Mouse (Mus musculus) embryo, embryonic 9.5 days (tissue): ENCODE results near the gene Sec22b.

Experiments used
- DNase-seq: peaks from one replicate; pipeline ENCODE4 v3.0.0-alpha.2; 2017; ENCODE audit errors: extremely low spot score

Gene Sec22b

DNA sequence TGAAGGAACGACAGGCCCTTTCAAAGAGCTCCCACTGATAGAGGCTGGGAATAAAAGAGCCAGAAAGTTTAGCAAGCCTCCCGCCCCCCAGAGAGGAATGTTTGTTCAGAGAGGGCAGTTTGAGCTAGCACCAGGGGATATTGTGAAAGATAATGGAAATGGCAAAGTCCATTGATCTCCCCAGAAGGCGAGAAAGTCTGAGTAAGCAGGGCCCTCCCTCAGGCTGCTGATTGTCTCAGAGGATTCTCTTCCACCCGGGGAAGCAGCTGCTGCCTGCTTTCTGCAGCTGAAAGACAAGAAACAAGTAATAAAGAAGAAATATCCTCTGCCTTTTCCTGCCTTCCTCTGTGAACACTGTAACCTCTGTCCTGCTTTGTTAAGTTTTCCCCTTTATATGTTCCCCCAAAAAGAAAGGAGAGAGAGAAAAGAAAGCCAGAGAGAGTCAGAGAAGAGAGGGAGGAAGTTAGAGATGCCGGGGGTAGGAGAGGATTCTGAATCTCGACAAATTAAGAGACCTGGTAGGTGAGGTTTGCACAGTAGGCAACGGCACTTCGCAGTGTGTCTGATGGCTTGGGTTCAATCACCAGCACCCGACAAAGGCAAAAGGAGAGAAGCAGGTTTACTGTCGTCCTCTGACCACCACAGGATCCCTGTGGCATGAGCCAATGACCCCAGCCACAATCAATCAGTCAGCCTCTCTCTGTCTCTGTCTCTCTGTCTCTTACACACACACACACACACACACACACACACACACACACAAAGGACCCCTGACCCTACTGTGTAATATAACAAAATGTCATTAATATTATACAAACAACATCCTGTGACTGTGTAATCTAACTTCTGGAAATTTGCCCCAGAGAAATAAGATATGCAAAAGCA lies 38.9 kb downstream of the Sec22b start:
- DNase-seq = no peak

DNA sequence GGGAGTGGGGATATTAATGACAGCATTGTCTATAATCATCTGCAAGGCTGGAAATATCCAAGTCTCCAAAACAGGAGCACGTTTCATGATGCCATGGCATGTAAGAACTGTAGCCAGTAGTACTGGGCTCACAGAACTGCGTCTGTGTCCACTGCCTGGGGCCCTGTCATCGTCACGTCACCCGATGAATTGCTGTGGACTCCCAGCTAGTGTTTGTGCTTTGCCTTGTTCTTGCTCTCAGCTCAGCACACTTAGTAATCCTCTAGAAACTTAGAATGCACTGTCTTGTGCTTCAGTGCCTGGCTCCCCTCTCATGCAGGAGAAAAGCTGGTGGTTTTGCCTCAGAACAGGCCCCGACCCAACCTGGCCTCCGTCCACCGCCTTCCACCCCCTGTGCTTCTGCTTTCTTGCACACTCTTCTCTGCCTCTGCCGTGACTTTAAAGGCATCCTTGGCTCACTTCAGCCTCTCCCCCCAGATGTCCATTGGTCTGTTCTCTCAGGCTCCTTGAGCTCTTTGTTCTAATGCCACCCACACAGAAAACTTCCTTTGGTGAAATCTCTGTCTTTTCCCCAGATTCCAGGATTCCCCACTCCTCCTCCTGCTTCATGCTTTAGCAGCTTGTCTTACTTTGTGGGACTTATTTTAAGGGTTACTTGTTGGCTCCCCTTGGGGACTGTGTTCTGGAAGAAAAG lies 39.7 kb downstream of the Sec22b start:
- DNase-seq = peak; percentile 55

DNA sequence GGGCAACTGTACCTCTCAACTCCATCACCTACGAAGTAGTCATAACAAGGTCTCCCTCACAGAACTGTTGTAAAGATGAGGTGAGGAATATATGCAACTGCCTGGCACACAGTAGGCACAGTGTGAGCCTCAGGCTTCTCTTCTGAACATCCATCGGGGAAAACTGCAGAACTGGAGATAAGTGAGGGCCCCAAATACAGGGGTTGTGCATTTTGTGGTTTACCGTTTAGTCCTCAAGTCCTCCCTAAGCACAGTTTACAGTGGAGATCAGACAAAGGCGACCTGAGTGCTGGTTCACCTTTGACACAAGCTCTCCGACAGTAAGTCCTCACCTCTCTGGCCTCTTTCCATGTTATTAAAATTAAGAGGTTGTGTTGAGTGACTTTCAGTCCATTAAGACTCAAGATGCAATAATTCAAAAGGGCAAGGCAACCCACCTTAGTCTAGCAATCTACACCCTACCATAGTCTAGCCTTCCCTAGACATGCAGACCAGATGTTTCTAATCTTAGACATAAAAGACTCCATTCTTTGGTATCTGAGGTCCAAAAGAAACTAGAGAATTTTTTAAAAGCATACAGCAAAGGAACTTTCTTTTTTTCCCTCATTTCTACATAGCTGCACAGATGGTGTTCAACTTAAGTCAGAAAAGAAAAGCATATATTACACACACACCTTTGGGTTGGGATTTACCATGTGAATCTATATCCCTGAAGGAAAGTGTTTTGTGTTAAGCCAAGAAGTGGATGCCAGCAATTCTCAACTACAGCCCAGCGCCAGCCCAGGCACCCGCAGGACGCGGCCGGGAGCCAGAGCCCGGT lies 40.7 kb downstream of the Sec22b start:
- DNase-seq = no peak

DNA sequence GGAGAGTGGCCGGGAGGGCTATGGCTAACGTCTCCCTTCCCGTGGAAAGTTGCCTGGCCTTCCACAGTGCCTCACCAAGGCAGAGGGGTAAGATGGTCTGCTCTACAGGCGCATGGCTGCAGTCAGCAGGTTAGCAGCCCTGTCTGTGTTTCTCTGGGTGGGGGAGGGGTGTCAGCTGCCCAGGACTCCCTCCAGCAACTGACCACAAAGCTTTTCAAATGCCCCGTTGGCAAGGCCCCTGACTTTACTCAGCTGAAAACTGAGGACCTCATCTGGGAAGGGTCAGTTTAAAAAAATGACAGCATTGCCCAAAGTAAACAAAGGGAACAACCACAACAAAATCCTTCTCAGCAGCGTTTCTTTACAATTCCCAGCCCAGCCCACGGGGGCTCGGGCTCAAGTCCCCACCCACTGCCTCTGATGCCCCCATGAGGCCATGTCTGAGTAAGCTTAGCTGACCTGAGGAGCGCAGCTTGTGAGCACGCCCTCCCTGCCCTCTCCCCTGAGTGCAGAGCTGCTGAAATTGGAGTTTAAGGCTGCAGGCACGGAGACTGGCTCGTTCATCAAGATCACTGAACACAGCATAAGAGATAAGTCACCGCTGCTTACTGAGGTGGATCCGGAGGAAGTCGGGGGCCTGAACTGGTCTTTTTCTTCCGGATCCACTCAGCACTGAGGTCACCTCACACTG lies 41.4 kb downstream of the Sec22b start:
- DNase-seq = peak; percentile 83

DNA sequence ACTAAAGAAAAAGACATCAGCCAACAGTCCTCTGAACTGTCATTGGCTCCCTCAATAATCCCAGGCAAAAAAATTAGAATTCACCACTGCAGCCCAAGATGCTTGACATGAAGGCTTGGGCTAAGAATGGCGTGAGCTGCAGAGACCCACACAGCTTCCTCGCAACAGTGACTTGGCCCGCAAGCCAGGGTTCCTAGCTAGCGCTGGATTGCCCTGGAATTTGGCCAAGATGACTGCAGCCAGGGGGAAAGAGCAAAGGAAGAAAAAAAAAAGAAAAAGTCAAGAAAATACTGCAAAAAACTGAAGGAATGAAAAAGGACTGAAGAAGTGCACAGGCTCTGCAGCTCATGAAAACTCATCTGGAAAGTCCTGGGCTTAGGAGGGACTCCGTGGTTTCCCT lies 43.5 kb downstream of the Sec22b start:
- no peak for DNase-seq

DNA sequence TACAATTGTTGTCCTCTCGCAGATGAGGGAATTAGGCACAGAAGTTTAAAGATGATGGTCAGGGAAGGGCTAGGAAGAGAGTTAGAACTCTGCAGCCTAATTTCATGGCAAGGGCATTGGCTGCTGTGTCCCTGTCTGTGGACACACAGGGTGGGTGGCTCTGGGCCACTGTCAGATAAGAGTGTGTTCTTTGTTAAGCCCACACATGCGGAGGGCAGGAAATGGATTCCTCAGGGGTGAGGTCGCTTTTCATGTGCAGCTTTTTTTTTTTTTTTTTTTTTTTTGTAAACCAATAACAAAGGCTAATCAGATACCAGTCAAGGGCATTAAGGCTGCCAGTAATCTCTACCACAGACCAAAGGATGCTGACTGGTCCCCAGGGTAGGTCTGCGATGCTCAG lies 45.4 kb downstream of the Sec22b start:
- no peak for DNase-seq

DNA sequence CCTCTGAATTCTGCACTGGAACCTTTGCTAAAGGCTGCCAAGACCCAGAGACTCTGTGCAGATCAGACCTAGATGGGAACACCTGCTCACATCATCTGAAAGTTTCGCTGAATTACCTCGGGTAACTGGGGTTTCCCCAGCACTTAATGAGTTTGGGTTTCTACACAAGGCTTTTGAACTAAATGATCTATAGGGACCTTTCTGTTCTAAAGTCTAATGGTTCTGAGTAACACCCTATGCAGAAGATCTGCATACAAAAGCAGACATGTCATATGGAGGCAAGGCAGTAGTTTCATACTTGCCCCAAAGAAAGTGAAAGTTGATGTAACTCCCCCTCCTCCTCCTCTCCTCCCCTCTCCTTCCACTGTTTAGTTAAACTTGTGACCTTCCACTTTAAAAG lies 47.5 kb downstream of the Sec22b start:
- DNase-seq = no peak

DNA sequence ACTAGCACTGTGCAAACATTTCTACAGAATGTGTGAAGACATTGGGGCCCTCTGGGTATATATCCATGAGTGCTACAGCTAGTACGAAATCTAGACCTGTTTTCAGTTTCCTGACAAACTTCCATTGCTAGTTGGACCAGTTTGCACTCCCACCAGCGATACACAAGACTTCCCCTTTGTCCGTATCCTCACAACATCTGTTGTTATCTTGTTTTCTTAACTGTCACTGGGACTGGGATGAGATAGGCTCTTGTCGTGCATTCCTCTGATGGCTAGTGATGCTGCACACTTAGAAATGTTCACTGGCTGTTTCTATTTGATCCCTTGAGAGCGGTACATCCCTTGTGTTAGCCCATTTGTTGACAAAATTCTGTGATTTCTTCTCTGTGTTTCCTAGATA lies 49.0 kb downstream of the Sec22b start:
- no peak for DNase-seq

DNA sequence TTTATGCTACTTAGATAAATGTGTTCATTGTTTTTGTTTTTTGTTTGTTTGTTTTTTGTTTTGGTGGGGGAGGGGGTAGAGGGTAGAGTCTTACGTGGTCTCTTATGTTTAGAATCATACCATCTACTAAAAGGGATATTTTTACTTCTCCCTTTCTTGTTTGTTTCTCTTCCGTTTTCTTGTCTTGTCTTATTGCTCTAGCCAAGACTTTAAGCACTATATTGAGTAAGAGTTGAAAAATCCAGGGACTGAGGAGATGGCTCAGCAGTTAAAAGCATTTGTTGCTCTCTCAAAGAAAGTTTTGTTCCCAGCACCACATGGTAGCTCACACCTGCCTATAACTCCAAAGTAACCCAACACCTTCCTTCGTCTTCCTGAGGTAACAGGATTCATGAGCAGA lies 50.1 kb downstream of the Sec22b start:
- DNase-seq = no peak

DNA sequence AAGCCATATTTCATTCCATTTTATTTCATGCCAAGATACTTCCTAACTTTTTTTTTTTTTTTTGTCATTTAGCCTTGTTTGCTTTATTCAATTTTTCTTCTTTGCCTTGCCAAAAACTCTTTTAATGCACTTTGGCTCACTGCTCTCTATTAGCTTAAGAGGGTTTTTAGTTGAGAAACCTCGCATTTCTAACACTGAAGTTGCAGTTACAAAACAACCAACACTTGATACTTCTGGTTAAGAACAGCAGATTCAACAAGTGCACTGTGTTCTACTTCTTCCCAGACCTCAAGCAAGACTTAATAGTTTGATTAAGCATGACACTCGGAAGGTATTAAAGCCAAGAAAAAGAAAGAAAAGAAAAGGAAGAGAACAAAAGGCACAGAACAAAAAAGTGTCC lies 52.2 kb downstream of the Sec22b start:
- no peak for DNase-seq

DNA sequence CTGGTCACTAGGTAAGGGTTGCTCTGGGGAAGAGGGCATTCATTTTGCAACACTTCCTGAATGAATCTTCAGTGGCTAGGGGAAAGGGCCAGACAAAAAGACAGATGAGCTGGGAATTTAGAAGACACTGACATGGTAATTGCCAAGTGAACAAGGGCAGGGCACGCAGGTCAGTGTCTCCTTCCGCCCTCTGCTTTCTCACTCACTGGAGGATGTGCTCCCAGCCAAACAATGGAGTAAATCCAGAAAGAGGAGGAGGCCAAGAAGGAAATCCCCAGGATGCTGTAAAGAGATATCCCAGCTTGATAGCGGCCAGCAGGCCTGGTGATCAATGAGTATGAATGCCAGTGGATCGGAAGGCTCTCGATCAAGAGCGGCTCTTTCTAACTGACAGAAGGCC lies 55.3 kb downstream of the Sec22b start:
- DNase-seq = no peak

DNA sequence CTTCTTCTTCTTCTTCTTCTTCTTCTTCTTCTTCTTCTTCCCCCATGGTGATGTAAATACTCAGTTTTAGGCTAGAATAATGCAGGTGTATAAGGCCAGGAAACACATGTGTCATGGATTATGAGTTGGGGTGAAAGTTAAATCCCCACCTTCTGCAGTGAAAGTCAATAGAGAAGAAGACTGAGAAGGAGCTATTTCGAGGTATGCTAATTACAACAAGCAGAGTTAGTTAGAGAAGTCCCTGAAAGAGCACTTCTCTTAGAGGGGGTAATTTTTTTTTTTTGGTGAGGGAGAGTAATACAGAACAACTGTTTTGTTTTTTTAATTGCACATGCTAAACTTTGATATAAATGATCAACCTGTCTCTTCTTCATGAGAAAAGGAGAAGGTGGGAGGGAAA lies 55.9 kb downstream of the Sec22b start:
- no peak for DNase-seq

DNA sequence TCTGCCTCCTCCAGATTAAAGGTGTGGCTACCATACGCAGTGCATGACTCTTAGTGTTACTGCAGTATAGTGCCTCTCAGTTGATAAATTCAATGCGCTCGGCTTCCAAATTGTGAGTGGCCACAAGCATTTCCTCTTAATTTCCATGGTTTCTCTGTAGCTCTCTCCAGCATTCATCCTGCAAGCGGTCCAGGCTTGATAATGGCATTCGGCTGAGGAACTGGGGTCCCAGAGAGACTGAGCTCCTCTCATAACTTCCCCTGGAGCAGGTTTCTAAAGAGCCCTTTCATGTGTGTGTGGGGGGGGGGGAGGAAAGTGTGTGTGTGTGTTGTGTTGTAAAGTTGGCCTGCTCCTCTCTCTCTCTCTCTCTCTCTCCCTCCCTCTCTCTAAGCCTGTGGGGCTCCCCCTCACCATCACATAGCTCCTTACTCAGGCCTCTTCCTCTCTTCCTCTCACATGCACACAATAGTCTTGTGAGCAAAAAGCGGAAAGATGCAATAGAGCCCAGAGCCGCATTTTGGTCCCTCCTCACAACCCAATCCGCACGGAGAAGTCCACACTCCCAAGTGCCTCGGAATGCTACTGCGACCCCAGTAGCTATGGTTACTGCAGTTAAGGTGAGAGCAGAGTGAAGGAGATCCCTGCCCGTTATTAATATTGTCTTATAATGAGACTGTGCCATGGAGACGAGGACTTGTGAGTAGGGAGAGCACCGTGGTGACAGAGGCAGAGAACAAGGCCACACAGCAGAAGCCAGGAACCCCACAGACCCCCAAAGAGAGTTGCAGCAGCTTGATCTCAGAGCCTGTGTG lies 60.0 kb downstream of the Sec22b start:
- no peak for DNase-seq

DNA sequence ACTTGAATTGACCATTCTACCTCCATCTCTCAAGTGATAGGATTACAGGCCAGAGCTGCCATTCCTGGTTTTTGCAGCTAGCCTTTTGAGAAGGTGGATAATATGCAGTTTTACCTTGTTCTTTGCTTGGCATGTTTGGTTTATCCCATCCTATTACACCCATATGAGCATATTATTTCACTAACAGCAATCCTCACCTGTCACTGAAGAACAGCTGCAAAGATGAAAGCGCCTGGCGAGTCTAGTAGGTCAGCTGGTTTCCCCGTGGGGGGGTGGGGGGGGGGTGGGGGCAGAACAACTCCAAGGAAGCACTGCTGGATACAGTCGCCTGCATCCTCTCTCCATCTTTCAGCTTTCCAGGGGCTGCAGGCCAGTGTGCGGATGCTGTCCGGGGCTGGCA lies 61.0 kb downstream of the Sec22b start:
- DNase-seq = no peak

DNA sequence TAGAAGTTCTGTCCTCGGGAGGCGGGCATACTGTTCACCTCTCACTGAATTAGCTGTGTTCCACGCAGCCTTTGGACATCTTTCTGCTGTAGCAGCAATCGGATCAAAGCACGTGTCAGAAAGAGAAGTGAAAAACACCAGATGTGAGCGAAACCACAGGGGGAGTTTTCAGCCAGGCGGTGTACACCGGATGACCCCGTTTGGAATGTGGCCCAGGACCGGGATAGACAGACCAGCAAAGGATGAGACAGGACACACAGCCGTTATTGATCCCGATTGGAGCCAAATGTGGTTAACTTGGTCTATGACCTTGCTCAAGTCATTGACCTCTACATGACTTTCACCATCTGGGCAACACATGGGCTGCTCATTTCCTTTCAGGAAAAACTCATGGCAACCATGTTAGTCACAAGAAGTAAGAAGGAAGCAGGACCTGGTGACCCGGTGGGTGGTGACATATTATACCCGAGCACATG lies 63.9 kb downstream of the Sec22b start:
- DNase-seq = peak; percentile 60

DNA sequence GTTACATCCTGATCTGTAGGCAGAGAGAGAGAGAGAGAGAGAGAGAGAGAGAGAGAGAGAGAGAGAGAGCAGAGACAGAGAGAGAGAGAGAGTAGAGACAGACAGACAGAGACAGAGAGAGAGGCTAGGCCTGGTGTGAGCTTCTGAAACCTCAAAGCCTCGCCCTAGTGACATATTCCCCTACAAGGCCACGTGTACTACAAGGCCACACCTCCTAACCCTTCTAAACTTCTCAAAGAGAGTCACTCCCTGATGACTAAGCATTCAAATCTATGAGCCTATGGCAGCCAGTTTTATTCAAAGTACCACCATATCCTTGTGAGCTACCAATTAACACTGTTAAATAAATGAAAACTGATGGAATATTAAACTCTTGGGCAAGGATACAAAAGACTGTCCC lies 66.6 kb downstream of the Sec22b start:
- DNase-seq = no peak

DNA sequence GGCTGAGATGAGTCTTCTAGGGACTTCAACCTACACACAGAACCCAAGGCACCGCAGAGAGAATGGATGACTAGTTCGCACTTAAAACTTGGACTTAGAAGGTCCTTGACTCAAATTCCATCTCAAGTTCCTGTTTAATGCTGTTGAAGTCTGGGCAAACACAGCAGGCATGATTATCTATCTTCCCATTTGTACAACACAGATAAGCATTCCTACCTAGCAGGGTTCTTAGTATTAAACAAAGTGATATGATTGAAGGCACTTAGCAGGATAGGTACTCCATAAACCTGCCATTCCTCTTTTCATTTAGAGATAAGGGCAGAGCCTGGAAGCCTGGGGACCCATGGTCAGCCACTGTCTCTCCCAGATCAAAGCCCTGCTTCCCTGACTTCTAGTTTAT lies 67.2 kb downstream of the Sec22b start:
- no peak for DNase-seq

DNA sequence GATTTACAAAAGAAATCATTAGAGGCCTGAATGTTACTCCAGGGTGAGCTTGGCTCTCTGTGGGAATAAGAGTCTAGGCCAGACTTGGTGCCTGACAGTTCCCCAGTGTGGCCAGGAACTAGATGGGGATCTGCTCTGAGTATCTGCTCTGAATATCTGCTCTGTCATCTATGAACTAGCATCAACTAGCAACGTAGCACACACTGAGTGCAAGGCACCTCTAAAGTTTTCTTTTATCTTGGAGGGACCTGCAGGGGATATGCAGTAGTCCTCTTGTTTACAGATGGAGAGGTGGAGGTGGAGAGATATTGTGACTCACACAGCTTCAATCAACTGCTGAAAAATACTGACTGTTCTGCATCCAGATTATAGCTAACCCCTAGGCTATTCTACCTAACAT lies 68.0 kb downstream of the Sec22b start:
- no peak for DNase-seq

DNA sequence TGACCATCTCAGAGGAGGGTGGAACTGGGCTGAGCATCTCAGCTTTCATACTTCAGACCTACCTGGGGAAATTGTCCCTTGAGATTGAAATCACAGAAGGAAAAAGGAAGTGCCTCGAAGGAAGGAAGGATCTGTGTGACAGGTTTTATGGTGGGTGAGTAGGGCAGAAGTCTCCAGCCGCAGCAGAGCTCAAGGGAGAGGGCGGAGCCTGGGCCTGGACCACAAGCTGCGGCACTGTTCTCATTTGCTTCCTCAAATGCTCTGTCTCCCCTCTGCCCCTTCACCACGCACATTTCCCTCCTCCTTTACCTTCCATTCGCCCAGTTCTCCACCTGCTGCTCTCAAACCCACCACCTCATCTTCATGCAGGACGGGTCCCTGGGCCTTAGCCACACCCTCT lies 70.1 kb downstream of the Sec22b start:
- no peak for DNase-seq

DNA sequence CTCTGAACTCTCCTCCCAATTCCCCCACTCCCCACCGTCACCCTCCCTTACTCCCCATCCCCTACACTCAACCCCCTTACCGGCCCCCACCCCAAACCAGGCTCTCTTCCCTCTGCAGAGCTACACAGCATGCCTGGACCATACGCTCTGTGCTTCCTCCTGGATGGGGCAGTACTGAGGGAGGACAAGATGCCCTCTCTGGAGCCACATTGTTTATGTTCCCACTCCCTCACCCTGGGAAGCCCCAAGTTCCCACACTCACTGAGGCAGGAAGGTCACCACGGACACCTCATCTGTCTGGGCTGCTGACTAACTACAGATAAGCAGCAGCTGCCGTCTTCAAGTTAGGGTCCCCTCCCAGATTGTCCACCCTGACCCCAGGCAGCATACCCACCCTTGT lies 71.2 kb downstream of the Sec22b start:
- DNase-seq = no peak

DNA sequence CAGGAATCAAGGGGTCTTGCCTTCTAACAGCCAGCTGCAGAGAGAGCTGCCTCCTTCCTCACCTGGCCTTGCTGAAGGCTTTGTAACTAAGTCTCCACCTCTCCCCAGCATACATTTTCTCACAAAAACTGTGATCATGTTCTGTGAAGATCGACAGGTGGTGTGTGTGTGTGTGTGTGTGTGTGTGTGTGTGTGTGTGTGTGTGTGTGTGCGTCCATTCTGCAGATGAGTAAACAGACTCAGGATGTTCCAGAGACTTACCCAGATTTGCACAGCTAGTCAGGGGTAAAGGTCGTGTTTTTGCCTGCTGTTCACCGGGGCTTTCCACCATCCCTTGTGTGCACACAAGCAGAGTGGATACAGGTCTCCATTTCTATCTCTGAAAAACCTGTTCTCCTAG lies 71.7 kb downstream of the Sec22b start:
- DNase-seq = no peak
